Mouse (Mus musculus) adrenal gland, adult (tissue): ENCODE measurements around the gene Bmp5.
"Not testable (repeated sequence)": the region's sequence is repeated elsewhere in the genome, so short reads cannot be mapped to it uniquely, and the experiment has no call there.

Experiments
- DNase-seq, 2 experiments: peaks; one replicate each; pipeline ENCODE4 v3.0.0; 2022 to 2023; ENCODE audit warnings: low spot score in 1 of 2; ENCODE audit not compliant: inconsistent age in 2 of 2

Gene Bmp5

GRCm38 (mm10) chr9:75775129-75775845 lies at the start of gene Bmp5:
Gene Bmp5, plus strand, starts transcription at chr9:75775364.
- DNase-seq = no peak

- peak in 1 of 2 experiments; percentile 49 for DNase-seq
Observed at GRCm38 (mm10) chr9:75760075-75760474, 15.1 kb upstream of the Bmp5 start.

DNA sequence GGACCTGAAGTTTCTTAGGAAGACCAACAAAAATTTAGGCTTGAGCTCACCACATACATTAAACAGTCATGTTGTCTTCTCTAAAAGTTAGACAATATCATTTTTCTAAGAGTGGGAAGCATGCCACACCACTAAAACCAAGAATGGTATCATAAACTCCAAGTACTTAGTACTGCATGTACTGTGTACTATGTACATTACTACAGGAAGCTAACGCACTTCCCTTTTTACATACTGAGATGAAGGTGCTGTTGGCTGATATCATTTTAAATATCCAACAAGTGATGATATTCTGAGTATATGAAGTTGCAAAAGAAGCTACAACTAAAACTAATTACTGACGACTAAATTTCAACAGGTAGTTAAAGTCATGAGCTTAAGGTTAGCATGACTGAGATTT lies 13.6 kb upstream of the Bmp5 start:
- no peak for DNase-seq

DNA sequence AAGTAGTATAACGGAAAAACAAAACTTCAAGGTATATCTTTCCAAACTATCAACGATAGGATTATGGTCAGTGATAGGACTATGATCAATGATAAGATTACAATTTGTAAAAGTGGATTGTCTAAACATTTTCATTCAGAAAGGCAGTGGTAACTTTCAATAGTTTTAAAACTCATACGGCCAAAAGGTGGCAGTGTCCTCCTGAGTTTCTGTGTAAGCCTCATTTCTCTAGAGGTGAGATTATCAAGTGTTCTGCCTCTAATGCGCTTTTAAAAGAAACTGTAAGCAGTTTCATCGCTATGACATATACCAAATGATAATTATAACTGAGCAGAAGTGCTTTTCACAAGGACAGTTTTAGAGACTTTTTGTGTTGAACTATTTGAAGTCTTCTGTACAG lies 12.7 kb upstream of the Bmp5 start:
- DNase-seq = peak; percentile 9 to 76

GRCm38 (mm10) chr9:75764792-75765191 lies 10.4 kb upstream of the Bmp5 start:
- no peak for DNase-seq

GRCm38 (mm10) chr9:75766521-75766920 lies 8.6 kb upstream of the Bmp5 start:
- no peak for DNase-seq

- DNase-seq = no peak
Observed at GRCm38 (mm10) chr9:75769042-75769441, 6.1 kb upstream of the Bmp5 start.

- no peak for DNase-seq
Observed at GRCm38 (mm10) chr9:75776153-75776552, 989 bp downstream of the Bmp5 start.

- DNase-seq = no peak
Observed at GRCm38 (mm10) chr9:75778762-75779346, 3.7 kb downstream of the Bmp5 start.

DNA sequence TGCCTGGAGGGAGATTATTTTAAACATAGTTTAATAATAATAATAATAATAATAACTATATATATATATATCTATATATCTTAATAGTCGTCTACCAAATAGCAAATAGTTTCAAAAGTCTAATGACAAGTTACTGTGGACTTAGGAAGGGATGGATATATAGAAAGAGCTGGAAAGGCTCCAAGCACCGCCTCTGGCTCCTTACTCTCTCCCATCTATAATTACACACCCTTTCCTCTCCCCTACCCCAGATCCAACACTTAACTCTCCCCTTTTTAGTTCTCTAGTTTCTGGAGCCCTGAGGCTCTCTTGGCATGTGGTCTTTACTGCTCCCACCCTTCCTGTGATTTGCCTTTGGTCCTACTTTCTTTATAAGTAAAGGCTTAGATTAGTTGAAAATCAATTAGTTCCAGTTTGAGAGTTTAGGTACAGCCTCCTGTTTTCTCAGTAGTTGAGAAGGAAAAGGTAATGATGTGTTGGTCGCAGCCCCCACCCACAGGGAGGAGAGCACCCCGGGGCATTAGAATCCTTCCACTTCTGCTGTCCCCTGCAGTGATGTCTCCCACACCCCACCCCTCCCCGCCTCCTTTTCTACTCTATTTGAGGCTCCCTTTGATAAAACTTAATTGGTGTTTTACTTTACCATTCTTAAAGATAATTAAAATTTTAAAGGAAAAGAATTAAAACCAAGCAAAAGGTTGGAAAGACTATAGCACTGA lies 5.6 kb downstream of the Bmp5 start:
- DNase-seq = no peak

DNA sequence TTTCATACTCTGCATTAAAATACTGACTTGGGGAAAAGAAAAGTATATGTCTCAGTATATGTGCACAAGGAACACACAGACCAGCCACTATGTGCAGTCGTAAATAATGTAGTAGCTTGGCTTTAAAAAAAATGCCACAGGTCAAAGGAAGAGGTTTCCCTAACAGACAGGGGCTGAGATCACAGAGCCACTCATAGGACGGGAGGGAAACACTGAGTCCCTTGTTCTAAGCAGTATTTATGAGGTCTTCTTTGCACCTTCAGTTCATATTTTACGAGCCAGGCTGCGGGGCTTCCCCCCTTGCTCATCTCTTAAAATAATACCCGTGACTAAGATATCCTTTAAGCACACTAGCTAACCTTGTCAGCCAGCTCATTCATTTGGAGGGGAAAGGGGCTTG lies 6.4 kb downstream of the Bmp5 start:
- DNase-seq = no peak

DNA sequence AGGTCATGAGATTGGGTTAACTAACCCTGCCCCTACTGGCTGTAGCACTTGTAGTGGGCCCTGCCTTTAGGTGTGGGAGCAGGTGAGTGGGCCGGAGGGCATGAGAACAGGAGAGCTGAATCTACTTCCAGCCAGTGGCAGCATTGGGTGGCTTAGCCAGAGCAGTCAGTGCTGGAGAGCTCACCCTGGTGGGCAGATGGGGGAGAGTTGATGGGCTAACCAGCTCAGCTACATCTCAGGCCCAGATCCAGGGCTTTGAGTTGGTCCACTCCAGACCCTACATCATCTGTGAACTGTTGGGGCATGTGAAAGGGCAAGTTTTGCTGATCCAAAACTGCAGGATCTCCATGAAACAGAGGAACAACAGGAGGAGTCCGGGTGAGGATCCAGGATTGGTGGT lies 8.4 kb downstream of the Bmp5 start:
- no peak for DNase-seq

GRCm38 (mm10) chr9:75785959-75786358 lies 10.8 kb downstream of the Bmp5 start:
- no peak for DNase-seq

GRCm38 (mm10) chr9:75787121-75787520 lies 12.0 kb downstream of the Bmp5 start:
- DNase-seq = no peak

GRCm38 (mm10) chr9:75789879-75790428 lies 14.8 kb downstream of the Bmp5 start:
- peak; percentile 17 to 52 for DNase-seq

DNA sequence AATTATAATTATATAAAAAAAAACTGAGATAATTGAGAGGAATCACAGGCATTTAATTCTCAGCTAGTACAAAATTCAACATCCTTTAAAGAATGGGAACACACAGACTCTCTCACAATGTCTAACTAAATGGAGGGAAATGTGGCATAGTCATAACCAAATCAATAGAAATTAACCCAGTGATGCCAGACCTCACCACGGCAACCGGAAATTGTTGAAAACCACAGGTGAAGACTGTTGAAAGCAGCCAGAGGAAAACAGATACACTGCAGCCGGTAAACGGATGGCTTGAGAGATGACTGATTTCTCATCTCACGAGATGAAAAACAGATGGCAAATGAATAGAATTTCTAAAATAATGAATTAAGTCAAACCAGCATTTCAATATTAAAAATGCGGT lies 29.8 kb downstream of the Bmp5 start:
- no peak for DNase-seq

- not testable (repeated sequence) for DNase-seq
Observed at GRCm38 (mm10) chr9:75808179-75808578, 33.0 kb downstream of the Bmp5 start.

DNA sequence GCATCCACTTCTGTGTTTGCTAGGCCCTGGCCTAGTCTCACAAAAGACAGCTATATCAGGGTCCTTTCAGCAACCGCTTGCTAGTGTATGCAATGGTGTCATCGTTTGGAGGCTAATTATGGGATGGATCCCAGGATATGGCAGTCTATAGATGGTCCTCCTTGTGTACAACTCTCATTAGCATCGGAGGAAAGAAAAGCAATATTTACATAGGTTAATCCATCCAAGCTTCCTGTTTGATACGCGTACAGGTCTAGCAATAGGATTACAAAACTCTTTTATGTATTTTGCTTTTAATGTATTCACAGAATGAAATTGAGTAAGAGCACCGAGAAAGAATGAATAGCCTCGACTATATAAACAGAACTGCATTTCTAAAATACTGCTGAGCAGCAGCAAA lies 33.5 kb downstream of the Bmp5 start:
- DNase-seq = no peak

- DNase-seq = no peak
Observed at GRCm38 (mm10) chr9:75815161-75815560, 40.0 kb downstream of the Bmp5 start.

DNA sequence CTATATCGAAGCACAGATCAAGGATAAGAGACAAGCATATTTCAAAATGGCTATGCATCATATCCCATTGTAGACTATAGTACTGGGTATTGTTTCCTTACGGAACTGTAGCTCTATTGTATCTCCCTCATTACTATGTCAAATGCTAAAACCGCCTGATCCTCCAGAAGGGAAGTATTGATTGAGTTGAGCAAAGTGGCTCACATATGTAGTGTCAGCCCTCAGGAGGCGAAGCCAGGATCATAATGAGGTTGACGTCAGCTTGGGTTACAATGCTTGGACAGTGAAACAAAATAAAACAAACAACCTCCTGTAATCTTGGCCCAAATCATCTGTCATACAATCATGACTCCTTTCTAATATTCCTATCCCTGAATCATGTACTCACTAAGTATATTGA lies 43.2 kb downstream of the Bmp5 start:
- no peak for DNase-seq

DNA sequence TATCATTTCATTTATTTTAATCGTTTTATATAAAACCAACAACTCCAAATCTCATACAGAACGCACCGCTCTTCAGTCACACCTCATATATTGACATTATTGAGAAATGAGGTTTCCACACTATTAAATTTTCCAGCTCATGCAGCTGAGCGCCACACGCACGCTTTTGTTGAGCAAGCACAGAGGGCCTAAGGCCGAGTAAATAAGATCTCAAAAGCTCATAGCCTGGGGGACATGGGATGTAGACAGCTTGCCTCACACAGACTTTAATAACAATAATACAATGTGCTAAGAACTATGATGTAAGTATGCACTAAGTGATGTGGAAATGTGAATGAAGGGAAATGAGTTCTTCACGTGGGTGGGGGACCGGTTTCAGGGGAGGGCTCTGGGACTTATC lies 57.3 kb downstream of the Bmp5 start:
- DNase-seq = no peak

DNA sequence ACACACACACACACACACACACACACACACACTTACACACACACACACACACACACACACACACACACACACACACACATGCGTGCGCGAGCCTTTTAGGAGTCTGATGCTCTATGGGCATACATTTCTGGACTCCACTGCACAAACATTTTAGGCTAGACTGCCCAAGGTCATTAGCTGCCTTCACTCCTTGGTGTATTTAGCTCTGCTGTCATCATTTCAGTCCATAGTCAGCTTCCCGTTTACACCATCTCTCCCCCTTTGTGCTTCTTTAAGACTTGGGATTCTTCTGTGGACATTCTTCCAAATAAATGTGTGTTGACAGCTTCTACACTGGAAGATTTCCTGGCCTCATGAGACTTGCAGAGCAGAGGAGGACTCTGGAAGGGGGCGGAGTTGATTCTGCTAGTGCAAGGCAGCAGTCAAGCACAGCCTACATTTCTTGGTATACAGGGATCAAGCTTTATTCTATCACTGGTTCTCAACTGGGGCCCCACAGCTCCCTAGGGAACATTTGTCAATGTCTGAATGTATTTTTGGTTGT lies 58.1 kb downstream of the Bmp5 start:
- no peak for DNase-seq
